Mouse (Mus musculus) spleen, postnatal 14 days (tissue): ENCODE results near the gene Pole2.

ENCODE experiments used
- DNase-seq, 2 experiments: peaks; one replicate each; pipeline ENCODE4 v3.0.0; 2021 to 2022; ENCODE audit warnings: low spot score in 2 of 2

Gene Pole2

GRCm38 (mm10) chr12:69210056-69210979 lies 17.7 kb downstream of the Pole2 start:
- no peak for DNase-seq

DNA sequence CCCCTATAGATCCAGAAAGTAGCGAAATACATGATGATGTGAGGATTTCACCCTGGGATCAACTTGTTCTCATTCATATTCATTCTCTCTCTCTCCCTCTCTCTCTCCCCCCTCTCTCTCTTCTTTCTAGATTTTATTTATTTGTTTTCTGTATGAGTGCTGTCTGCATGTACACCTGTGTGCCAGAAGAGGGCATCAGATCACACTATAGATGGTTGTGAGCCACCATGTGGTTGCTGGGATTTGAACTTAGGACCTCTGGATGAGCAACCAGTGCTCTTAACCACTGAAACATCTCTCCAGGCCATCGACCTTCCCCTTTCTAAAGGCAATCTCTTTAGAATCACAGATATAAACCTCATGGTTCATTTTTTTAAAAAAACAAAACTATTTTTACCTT lies 19.5 kb downstream of the Pole2 start:
- no peak for DNase-seq

DNA sequence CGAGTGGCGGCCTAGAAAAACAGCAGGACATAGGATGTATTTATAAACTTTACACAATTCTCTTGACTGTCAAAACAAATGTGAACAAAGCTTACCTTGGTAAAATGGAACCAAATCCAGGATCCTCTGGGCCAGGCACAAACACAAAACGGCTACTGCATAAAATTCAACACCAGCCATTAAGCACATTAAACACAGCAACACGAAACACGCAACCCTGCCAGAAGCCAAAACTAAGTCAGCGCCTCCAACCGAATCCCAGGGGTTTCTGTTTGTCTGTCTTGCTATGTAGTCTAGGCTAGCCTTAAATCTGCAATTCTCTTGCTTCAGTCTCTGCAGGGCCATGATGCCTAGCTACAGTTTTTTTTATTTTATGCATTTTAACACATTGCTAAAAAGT lies 20.1 kb downstream of the Pole2 start:
- DNase-seq, result no peak

DNA sequence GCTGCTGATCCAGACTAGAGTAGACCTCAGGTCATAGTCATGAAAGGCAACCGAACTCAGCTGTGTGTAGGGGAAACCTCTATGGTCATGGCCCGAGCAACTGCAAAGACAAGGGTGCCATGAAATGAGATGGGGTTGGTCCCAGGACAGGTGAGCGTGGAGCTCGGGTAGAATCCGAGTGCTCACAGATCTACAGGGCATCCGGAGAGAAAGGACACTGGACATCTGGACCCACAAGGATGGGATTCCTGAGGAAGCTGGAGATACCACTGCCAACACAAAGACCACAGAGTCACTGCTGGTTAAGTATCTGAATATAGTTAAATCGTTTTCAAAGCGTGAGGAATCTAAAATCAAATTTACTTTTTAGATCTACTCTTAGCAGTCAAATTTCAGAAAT lies 20.6 kb downstream of the Pole2 start:
- DNase-seq, result no peak

DNA sequence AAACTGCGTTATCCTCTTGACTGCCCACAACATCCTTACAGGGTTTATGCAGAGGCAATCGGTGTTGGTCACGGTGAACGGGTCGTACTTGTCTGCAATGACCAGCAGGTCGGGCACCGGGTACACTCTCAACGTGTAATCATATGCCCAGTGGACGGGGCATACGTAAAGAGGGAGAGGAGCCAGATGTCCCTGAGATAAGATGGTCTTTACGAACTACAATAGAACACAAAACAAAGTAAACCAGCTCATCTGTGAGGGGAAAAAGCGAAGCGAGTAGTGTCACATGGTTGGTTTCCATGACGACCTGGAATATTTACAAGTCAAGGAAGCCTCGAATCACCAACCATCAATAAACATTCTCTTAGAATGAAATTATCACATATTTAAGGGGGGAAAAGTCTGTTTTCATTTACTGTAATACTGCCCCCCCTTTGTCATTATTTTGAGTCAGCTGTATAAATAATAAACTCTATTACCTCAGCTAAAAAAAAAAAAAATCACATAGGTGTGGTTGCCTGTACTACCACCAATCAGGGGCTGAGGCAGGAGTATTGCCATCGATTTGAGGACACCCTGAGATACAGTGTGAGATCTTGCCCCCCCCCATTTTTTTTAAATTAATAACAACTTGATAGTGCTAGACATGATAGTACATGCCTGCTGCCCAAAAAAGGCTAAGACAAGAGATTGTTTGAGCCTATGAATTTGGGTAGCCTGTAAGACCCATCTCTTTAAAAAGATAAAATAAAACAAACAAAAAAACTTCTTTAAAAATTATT lies 23.8 kb downstream of the Pole2 start, which contains the start of gene Gm49384:
Gene Gm49384 (minus strand): TSS at position 216 of the 782 bp plus-strand sequence.
- no peak for DNase-seq

DNA sequence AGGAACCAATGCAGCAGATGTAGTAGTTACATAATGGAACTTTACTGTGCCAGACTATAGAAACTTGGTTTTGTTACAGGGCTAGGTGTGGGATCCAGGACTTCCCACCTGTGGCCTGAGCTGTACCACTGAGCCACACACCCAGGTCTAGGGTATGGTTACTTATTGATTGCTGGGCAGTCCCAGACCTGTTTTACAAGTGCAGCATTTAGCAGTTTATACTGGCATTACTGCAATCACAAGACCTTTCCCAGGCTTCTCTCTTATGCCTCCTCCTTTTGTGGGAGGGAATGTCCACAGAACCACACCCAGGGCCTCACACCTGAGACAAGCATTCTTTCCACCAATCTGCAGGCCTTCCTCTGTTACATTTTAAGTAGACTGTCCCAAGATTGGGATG lies 29.0 kb downstream of the Pole2 start:
- no peak for DNase-seq

DNA sequence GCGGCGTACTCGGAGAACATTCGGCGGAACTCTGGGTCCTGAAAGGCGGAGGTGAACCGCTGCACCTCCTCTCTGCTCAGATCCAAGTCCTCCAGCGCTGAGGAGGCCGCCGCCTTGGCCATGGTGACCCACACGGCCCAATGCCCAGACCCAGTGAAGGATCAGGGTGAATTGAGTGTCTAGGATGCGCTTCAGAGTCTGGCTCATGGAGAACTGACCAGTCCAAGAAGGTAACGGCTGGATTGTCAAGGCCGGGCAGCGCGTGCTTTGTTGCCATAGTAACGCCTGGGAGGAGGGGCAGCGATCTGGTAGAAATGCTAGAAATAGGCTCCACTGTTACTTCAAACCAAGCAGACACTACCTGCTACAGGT lies 29.8 kb downstream of the Pole2 start, which contains the start of gene Dnaaf2:
Gene Dnaaf2 (minus strand): TSS at position 266 of the 372 bp plus-strand sequence.
- DNase-seq, result peak; percentile 42 to 62

DNA sequence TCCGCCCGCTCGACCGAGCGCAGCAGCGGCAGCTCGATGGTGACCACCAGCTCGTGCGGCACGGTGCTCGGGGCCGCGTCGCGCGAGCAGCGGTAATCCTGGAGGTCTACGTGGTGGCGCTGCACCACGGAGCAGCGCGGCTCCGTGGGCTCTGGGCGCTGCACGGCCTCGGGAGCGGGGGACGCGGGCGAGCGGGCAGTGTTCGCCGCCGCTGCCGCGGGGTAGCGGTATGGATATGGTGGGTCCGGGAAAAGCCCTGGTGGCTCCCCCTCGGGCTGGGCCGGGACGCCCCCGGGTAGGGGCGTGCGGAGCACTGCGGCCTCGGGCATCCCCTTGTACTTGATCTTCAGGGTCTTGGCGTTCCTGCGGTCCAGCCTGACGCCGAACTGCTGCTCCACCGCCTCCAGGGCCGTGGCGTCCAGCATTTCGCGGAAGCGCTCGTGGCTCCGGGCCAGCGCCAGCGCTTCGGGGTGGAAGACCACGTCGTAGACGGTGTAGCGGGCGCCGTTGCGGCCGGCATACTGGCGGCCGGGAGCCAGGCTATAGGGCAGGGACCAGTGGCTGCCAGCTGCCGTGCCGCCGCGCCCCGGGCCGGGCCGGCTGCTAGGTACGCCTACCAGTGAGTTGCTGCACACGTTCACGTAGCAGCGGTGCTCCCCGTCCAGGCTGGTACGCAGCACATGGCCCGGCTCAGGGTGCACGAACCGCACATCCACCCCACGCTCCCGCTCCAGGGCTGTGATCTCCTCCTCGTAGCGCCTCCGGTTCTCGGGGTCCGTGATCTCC lies 30.4 kb downstream of the Pole2 start:
- peak in 1 of 2 experiments; percentile 25 for DNase-seq

DNA sequence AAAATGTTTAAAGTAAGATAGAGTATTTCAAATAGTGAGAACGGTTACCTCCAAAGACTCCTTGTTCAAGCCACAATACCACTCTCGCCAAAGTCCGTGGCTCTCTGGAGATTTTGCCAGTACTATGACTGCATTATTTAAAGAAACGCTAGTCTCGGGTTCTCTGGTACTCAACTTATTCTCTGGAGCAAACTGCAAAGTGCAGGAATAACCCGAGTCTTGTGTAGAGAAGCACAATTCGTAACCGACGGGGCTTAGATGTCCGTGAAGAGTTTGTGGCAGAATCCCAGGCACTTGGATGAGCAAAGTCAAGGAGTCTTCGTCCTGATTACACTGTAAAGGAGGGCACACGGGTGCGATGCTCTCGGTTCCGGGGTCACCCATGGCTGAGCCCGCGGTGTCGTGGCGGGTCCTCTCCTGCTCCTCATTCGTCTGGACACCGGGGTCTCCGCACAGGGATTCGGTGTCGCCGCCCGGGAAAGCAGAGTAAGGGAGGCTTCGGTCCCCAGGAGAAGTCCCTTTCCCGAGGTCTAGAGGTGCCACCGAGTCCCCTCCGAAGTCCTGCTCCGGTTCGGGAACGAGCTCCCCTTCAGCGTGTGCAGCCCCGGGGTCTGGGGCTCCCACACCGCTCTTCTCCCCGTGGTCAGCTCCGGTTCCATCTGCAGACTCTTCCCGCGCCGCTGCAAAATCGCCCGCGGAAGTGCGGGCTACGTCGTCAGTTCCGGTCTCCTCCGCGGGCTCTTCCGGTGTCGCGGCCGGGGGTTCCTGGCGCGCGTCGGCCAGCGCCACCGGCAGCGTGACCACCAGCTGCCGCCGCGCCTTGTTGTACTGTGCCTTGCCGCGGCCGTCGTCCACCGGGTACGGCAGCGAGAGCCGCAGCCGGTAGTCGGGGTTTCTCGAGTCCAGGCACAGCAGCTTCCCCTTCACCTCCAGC lies 31.3 kb downstream of the Pole2 start, which contains the start of gene Gm49383:
Gene Gm49383 (minus strand): TSS at position 661 of the 934 bp plus-strand sequence.
- DNase-seq, result peak; percentile 47 to 57

- DNase-seq, result no peak
Measured at GRCm38 (mm10) chr12:69192637-69193036, 35.4 kb downstream of the Pole2 start.

GRCm38 (mm10) chr12:69191396-69191795 lies 36.6 kb downstream of the Pole2 start:
- no peak for DNase-seq

GRCm38 (mm10) chr12:69190522-69190921 lies 37.5 kb downstream of the Pole2 start:
- DNase-seq, result no peak

DNA sequence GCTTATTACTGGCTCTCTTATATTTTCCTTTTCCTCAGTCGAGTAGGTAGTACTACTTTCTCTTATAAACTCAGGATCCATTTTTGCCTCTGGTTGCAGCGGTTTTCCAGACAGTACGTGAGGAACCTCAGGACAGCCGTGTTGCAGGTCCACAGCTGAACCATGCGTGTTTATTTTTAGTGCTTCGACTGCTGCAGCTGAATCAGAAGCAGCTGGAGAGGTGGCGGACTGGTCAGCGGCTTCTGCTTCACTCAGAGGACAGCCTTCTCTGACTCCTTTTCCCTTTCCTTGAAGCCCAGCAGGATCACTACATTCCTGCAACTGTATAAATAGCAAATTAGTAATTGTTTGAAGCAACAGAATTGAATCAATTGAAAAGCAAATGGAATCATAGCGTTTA lies 37.9 kb downstream of the Pole2 start:
- no peak for DNase-seq

GRCm38 (mm10) chr12:69186811-69187471 lies 41.1 kb downstream of the Pole2 start:
- no peak for DNase-seq

DNA sequence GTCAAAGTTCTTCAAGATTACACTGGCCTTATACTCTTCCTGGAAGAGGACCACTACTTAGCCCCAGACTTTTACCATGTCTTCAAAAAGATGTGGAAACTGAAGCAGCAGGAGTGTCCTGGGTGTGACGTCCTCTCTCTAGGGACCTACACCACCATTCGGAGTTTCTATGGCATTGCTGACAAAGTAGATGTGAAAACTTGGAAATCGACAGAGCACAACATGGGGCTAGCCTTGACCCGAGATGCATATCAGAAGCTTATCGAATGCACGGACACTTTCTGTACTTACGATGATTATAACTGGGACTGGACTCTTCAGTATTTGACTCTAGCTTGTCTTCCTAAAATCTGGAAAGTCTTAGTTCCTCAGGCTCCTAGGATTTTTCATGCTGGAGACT lies 42.6 kb downstream of the Pole2 start:
- DNase-seq, result no peak

GRCm38 (mm10) chr12:69184342-69185295 lies 43.4 kb downstream of the Pole2 start:
- DNase-seq, result peak; percentile 50 to 56

GRCm38 (mm10) chr12:69183583-69184308 lies 44.2 kb downstream of the Pole2 start, which contains the start of the genes Rpl36al and Mgat2:
TSS of gene Rpl36al (minus strand) at chr12:69184083.
TSS of gene Mgat2 (plus strand) at chr12:69184157.
- peak; percentile 98 to 99 for DNase-seq

GRCm38 (mm10) chr12:69181800-69182199 lies 46.2 kb downstream of the Pole2 start:
- no peak for DNase-seq
